Mouse (Mus musculus): ENCODE measurements around the gene Ptpro.

Gene Ptpro

GRCm38 (mm10) chr6:137493211-137494135, 241.4 kb downstream of the Ptpro start:
- no peaks in the 10 kb centered on the region for H3K36me3 ChIP-seq (ENCODE audit: insufficient read depth, low read length)
- TF ChIP-seq CTCF (conservative IDR thresholded peaks at IDR 0.05; ENCODE audit: low read length) (no peak), POU5F1 (IDR thresholded peaks at IDR 0.05; ENCODE audit: borderline replicate concordance, low read length) (no peak), NANOG (IDR thresholded peaks at IDR 0.05; ENCODE audit: borderline replicate concordance, low read length) (no peak)

GRCm38 (mm10) chr6:137494136-137494475, 242.0 kb downstream of the Ptpro start:
- no peaks in the 10 kb centered on the region for H3K27me3 ChIP-seq (ENCODE audit: insufficient read depth, low read length)
- H3K4me1 ChIP-seq (replicated peaks; ENCODE audit: low read depth, low read length), result peaks cover 76% of the 10 kb centered on the region
- no peaks in the 10 kb centered on the region for H3K9me3 ChIP-seq (ENCODE audit: low read length)
- TF ChIP-seq POU5F1 (IDR thresholded peaks at IDR 0.05; ENCODE audit: borderline replicate concordance, low read length), result no peak
- no peak for TF ChIP-seq NANOG (IDR thresholded peaks at IDR 0.05; ENCODE audit: borderline replicate concordance, low read length)
- TF ChIP-seq CTCF (conservative IDR thresholded peaks at IDR 0.05; ENCODE audit: low read length), result no peak
- no peak overlapping the region for H3K4me3 ChIP-seq (replicated peaks; ENCODE audit: low read length)
- H3K36me3 ChIP-seq (ENCODE audit: insufficient read depth, low read length), result no peaks in the 10 kb centered on the region

More at GRCm38 (mm10) chr6:137493211-137494135, 241.4 kb downstream of the Ptpro start:
- Histone ChIP-seq H3K4me1 (replicated peaks; ENCODE audit: low read depth, low read length) (peaks cover 75% of the 10 kb centered on the region), H3K4me3 (replicated peaks; ENCODE audit: low read length) (no peak overlapping the region), H3K9me3 (ENCODE audit: low read length) (no peaks in the 10 kb centered on the region), H3K27me3 (ENCODE audit: insufficient read depth, low read length) (no peaks in the 10 kb centered on the region)

GRCm38 (mm10) chr6:137494801-137495200, 242.7 kb downstream of the Ptpro start:
- no peak for TF ChIP-seq NANOG (IDR thresholded peaks at IDR 0.05; ENCODE audit: borderline replicate concordance, low read length)
- TF ChIP-seq POU5F1 (IDR thresholded peaks at IDR 0.05; ENCODE audit: borderline replicate concordance, low read length), result no peak
- no peak for TF ChIP-seq CTCF (conservative IDR thresholded peaks at IDR 0.05; ENCODE audit: low read length)
- no peaks in the 10 kb centered on the region for H3K36me3 ChIP-seq (ENCODE audit: insufficient read depth, low read length)
- no peaks in the 10 kb centered on the region for H3K9me3 ChIP-seq (ENCODE audit: low read length)
- no peak overlapping the region for H3K4me3 ChIP-seq (replicated peaks; ENCODE audit: low read length)
- H3K4me1 ChIP-seq (replicated peaks; ENCODE audit: low read depth, low read length), result peaks cover 74% of the 10 kb centered on the region
- H3K27me3 ChIP-seq (ENCODE audit: insufficient read depth, low read length), result no peaks in the 10 kb centered on the region

GRCm38 (mm10) chr6:137495233-137495632, 243.1 kb downstream of the Ptpro start:
- H3K4me3 ChIP-seq (replicated peaks; ENCODE audit: low read length), result no peak overlapping the region
- H3K36me3 ChIP-seq (ENCODE audit: insufficient read depth, low read length), result no peaks in the 10 kb centered on the region
- H3K27me3 ChIP-seq (ENCODE audit: insufficient read depth, low read length), result no peaks in the 10 kb centered on the region
- no peaks in the 10 kb centered on the region for H3K9me3 ChIP-seq (ENCODE audit: low read length)
- TF ChIP-seq NANOG (IDR thresholded peaks at IDR 0.05; ENCODE audit: borderline replicate concordance, low read length) (peak; percentile 79; the same call in 1 of the 2 replicates), CTCF (conservative IDR thresholded peaks at IDR 0.05; ENCODE audit: low read length) (no peak)
- H3K4me1 ChIP-seq (replicated peaks; ENCODE audit: low read depth, low read length), result peaks cover 70% of the 10 kb centered on the region

- H3K27me3 ChIP-seq (ENCODE audit: insufficient read depth, low read length), result no peaks in the 10 kb centered on the region
- no peak for TF ChIP-seq POU5F1 (IDR thresholded peaks at IDR 0.05; ENCODE audit: borderline replicate concordance, low read length)
- no peak for TF ChIP-seq NANOG (IDR thresholded peaks at IDR 0.05; ENCODE audit: borderline replicate concordance, low read length)
- TF ChIP-seq CTCF (conservative IDR thresholded peaks at IDR 0.05; ENCODE audit: low read length), result no peak
- H3K36me3 ChIP-seq (ENCODE audit: insufficient read depth, low read length), result no peaks in the 10 kb centered on the region
- no peak overlapping the region for H3K4me3 ChIP-seq (replicated peaks; ENCODE audit: low read length)
- H3K9me3 ChIP-seq (ENCODE audit: low read length), result no peaks in the 10 kb centered on the region
- peaks cover 68% of the 10 kb centered on the region for H3K4me1 ChIP-seq (replicated peaks; ENCODE audit: low read depth, low read length)
Observed at GRCm38 (mm10) chr6:137496562-137496961, 244.4 kb downstream of the Ptpro start.

GRCm38 (mm10) chr6:137497208-137497835, 245.2 kb downstream of the Ptpro start:
- Histone ChIP-seq H3K4me3 (replicated peaks; ENCODE audit: low read length) (no peak overlapping the region), H3K27me3 (ENCODE audit: insufficient read depth, low read length) (no peaks in the 10 kb centered on the region), H3K36me3 (ENCODE audit: insufficient read depth, low read length) (no peaks in the 10 kb centered on the region), H3K4me1 (replicated peaks; ENCODE audit: low read depth, low read length) (peaks cover 70% of the 10 kb centered on the region), H3K9me3 (ENCODE audit: low read length) (no peaks in the 10 kb centered on the region)
- TF ChIP-seq NANOG (IDR thresholded peaks at IDR 0.05; ENCODE audit: borderline replicate concordance, low read length), result no peak
- no peak for TF ChIP-seq CTCF (conservative IDR thresholded peaks at IDR 0.05; ENCODE audit: low read length)
- no peak for TF ChIP-seq POU5F1 (IDR thresholded peaks at IDR 0.05; ENCODE audit: borderline replicate concordance, low read length)

GRCm38 (mm10) chr6:137498781-137499180, 246.7 kb downstream of the Ptpro start:
- H3K9me3 ChIP-seq (ENCODE audit: low read length), result no peaks in the 10 kb centered on the region
- H3K36me3 ChIP-seq (ENCODE audit: insufficient read depth, low read length), result no peaks in the 10 kb centered on the region
- H3K4me1 ChIP-seq (replicated peaks; ENCODE audit: low read depth, low read length), result peaks cover 70% of the 10 kb centered on the region
- H3K4me3 ChIP-seq (replicated peaks; ENCODE audit: low read length), result no peak overlapping the region
- TF ChIP-seq CTCF (conservative IDR thresholded peaks at IDR 0.05; ENCODE audit: low read length), result no peak
- no peak for TF ChIP-seq POU5F1 (IDR thresholded peaks at IDR 0.05; ENCODE audit: borderline replicate concordance, low read length)
- no peaks in the 10 kb centered on the region for H3K27me3 ChIP-seq (ENCODE audit: insufficient read depth, low read length)

- Histone ChIP-seq H3K4me3 (replicated peaks; ENCODE audit: low read length) (0 out of 2 replicates have a peak overlapping the region, but pooled peaks have one; percentile 23), H3K36me3 (ENCODE audit: insufficient read depth, low read length) (no peaks in the 10 kb centered on the region), H3K27me3 (ENCODE audit: insufficient read depth, low read length) (no peaks in the 10 kb centered on the region), H3K9me3 (ENCODE audit: low read length) (no peaks in the 10 kb centered on the region), H3K4me1 (replicated peaks; ENCODE audit: low read depth, low read length) (peaks cover 49% of the 10 kb centered on the region)
- TF ChIP-seq NANOG (IDR thresholded peaks at IDR 0.05; ENCODE audit: borderline replicate concordance, low read length) (no peak), CTCF (conservative IDR thresholded peaks at IDR 0.05; ENCODE audit: low read length) (no peak), POU5F1 (IDR thresholded peaks at IDR 0.05; ENCODE audit: borderline replicate concordance, low read length) (no peak)
Observed at GRCm38 (mm10) chr6:137503009-137503408, 250.9 kb downstream of the Ptpro start.

Data from E14TG2a.4 (cell line).